Mouse (Mus musculus): ENCODE measurements around the gene Dbf4.

- no peak for TF ChIP-seq POLR2A (IDR thresholded peaks at IDR 0.05; ENCODE audit: insufficient read depth, low read length)
- no peak for TF ChIP-seq EP300 (IDR thresholded peaks at IDR 0.05; ENCODE audit: insufficient read depth, low read depth, low read length)
- no peak for TF ChIP-seq CTCF (IDR thresholded peaks at IDR 0.05; ENCODE audit: low read depth, low read length)
These were observed 5.7 kb downstream of the Dbf4 start for GRCm38 (mm10) chr5:8416683-8417413.
